Mouse (Mus musculus) leukemia stem cell, adult 10-12 weeks (primary cell): ENCODE data around the gene Sult2a5. TPM values are rescaled to one million over a fixed set of nuclear protein-coding genes. Genes with fewer than 3 reads are reported as not detected.

Source experiments
- polyA plus RNA-seq: library from polyadenylated mRNA; stranded (reverse); fragments of >175 nt; gene quantifications from 2 replicates; pipeline ENCODE4 v1.2.3, GENCODE M21; 2012; ENCODE audit warnings: low replicate concordance

The Sult2a5 gene
- polyA plus RNA-seq, result not detected in 2 replicates

GRCm38 (mm10) chr7:13623667-13624066 is at the start of gene Sult2a5:
Gene Sult2a5 (plus strand): TSS chr7:13623967.

Other genes starting within 250 kb of the Sult2a5 start
- not detected in 2 replicates for gene Cabp5, start 225.8 kb upstream of the Sult2a5 start, polyA plus RNA-seq
- gene Bsph1, start 173.1 kb upstream of the Sult2a5 start, polyA plus RNA-seq, result 0.64 TPM in 1 of 2 replicates, not detected in the other
- not detected in 2 replicates for gene Bsph2, start 52.9 kb upstream of the Sult2a5 start, polyA plus RNA-seq
- gene Sult2a2, start 109.5 kb downstream of the Sult2a5 start, polyA plus RNA-seq, result not detected in 2 replicates
- gene Sult2a1, start 213.4 kb downstream of the Sult2a5 start, polyA plus RNA-seq, result not detected in 2 replicates